Mouse (Mus musculus) kidney, adult 2 months (tissue): ENCODE measurements at regions not wholly inside any gene's neighbourhood (a gene's known extent, or its start where the extent isn't known, plus 50 kb on each side); places are given as distances from the start of the nearest gene placed in this dataset.

Source experiments
- CTCF ChIP-seq: fragments of 200-500 bp; conservative IDR thresholded peaks from 2 replicates; pipeline ENCODE4 v1.5.1; 2011; ENCODE audit warnings: low read depth, mild to moderate bottlenecking, control low read depth, low read length, moderate library complexity, mixed read lengths; ENCODE audit not compliant: insufficient read depth, insufficient read length
- POLR2A ChIP-seq: fragments of 200-500 bp; IDR thresholded peaks from one replicate; pipeline ENCODE4 v1.6.1; 2011; ENCODE audit warnings: low read depth, low read length, control low read depth

DNA sequence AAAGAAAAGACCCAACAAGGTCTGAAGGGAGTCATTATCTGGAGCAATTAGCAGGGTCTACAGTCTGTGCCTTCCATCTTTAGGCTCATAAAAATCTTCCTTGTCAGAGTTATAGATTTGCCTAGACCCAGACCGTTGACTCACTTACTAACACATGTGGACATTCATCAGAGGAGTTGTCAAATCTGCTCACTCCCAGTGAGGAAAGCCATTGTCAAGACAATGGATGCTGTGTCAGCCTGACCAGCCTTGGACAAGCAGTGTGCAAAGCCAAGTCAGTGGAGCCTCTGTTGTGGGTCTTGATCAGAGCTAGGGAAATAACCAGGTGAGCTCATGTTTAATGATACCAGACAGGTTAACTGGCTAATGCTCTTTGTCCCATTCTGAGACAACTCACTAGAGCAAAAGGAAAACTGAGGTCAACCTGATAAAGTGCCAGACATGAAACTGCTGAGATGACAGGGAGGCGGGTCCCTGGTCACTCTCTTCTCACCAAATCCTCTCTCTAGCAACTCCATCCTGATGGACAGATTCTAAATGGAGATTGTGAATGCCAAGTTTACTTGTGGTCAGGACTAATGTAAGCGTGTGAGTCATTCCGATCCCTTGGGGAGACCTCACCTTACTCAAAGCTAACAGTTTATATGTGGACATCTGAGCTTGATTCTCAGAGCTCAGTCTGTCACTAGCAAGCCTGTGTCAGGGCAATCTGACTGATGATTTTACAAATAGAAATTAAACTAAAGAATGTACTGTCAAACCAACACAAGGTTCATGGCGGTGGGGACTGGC lies 320.6 kb upstream of the Gm26657 start:
- no peak for TF ChIP-seq CTCF
- no peak for TF ChIP-seq POLR2A
